18 mouse cellular contexts compared by ENCODE assay signal in the genomic region with DNA sequence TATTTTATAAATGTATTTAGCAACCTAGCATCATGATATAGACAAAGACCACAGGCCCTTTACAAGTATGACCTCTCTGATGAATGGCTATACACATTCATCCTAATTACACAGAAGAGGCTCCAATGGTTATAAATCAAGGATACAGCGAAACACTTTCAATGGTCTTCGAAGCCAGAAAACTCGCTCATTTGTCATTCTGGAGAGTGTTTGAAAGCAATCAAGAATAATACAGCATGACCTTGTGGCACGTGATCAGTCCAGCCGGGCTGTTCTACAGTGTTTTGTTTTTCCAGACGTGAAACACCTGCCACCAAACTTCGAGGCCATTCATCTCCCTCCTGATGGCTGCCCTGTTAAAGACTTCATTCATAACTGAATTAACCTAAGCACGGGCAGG.
DNase-seq lines count a peak whose midpoint lies in the region; ATAC-seq and TF ChIP-seq lines count a peak whose summit lies in the region.
"Had no signal": no experiment of that assay in that cellular context is flagged by ENCODE, and none has a peak within 500 bp of the region (broad histone marks: within the 10 kb centered on the region; RNA-seq: fewer than 3 reads in every experiment).

No protein-coding gene starts in this region.

- WGBS in forebrain, embryonic 12.5 days, result 46% methylated on average over 8 of the region's 8 CpGs
- WGBS in forebrain, embryonic 15.5 days, result 26% methylated on average over 8 of the region's 8 CpGs
- WGBS in kidney, postnatal 0 days, result 23% methylated on average over 8 of the region's 8 CpGs
- WGBS in kidney, embryonic 16.5 days, result 23% methylated on average over 8 of the region's 8 CpGs
- WGBS in neural tube, embryonic 13.5 days, result 11% methylated on average over 8 of the region's 8 CpGs

- ATAC-seq in forebrain, embryonic 12.5 days (ENCODE audit: low FRiP score), result peak; percentile 23; the same call in 1 of the 2 replicates
- ATAC-seq in forebrain, embryonic 15.5 days (replicated peaks), result no peak
- no peak for ATAC-seq in kidney, postnatal 0 days (replicated peaks; ENCODE audit: low FRiP score, low read depth)
- no peak for ATAC-seq in kidney, embryonic 16.5 days (ENCODE audit: low FRiP score, low TSS enrichment)
- ATAC-seq in neural tube, embryonic 13.5 days (ENCODE audit: low read depth), result peak; percentile 73; the same call in 1 of the 2 replicates
- ATAC-seq: liver, embryonic 12.5 days had no signal

- no peaks in the 10 kb centered on the region for H3K9me3 ChIP-seq in forebrain, embryonic 12.5 days
- H3K9me3 ChIP-seq in forebrain, embryonic 15.5 days, result no peaks in the 10 kb centered on the region
- H3K9me3 ChIP-seq in kidney, postnatal 0 days (replicated peaks; ENCODE audit: low read length), result no peaks in the 10 kb centered on the region
- H3K9me3 ChIP-seq in kidney, embryonic 16.5 days (ENCODE audit: low read length), result no peaks in the 10 kb centered on the region
- no peaks in the 10 kb centered on the region for H3K9me3 ChIP-seq in neural tube, embryonic 13.5 days
- H3K9me3 ChIP-seq: heart, embryonic 12.5 days; liver, embryonic 12.5 days had no signal

- TF ChIP-seq CTCF in kidney, postnatal 0 days (IDR thresholded peaks at IDR 0.05; ENCODE audit: low read depth), result no peak

- peaks cover 10% of the 10 kb centered on the region for H3K4me1 ChIP-seq in forebrain, embryonic 12.5 days
- no peaks in the 10 kb centered on the region for H3K4me1 ChIP-seq in forebrain, embryonic 15.5 days
- peaks cover 23% of the 10 kb centered on the region; the same call in 1 of the 2 replicates for H3K4me1 ChIP-seq in kidney, postnatal 0 days (replicated peaks; ENCODE audit: insufficient read depth, low read length)
- H3K4me1 ChIP-seq in kidney, embryonic 16.5 days (ENCODE audit: insufficient read depth, low read length), result peaks cover 26% of the 10 kb centered on the region
- H3K4me1 ChIP-seq in neural tube, embryonic 13.5 days (replicated peaks), result peaks cover 14% of the 10 kb centered on the region

- peak; percentile 51 for DNase-seq in kidney, postnatal 0 days (ENCODE audit: low spot score)
- peak; percentile 63 for DNase-seq in embryo, embryonic 10.5 days (ENCODE audit: low spot score)
- DNase-seq in MN1 (ENCODE audit: low spot score), result no peak
- no peak for DNase-seq in retina, embryonic 14.5 days (ENCODE audit: low spot score)
- DNase-seq: adrenal gland, adult 8-10 months; cerebellum, adult 11 months; cerebellum, postnatal 14 days; kidney, adult 11 months; layer of hippocampus, adult 9-11 months; lung, embryonic 14.5 days; right cerebral cortex, adult 18-20 months had no signal

- no peak overlapping the region for H3K4me3 ChIP-seq in forebrain, embryonic 12.5 days (replicated peaks)
- H3K4me3 ChIP-seq in forebrain, embryonic 15.5 days, result no peak overlapping the region
- H3K4me3 ChIP-seq in kidney, postnatal 0 days (replicated peaks; ENCODE audit: low read depth, low read length), result no peak overlapping the region
- H3K4me3 ChIP-seq in kidney, embryonic 16.5 days (ENCODE audit: low read length), result no peak overlapping the region
- H3K4me3 ChIP-seq in neural tube, embryonic 13.5 days, result no peak overlapping the region
- H3K4me3 ChIP-seq: heart, embryonic 12.5 days; liver, embryonic 12.5 days had no signal

- H3K9ac ChIP-seq in forebrain, embryonic 12.5 days, result no peak overlapping the region
- H3K9ac ChIP-seq in forebrain, embryonic 15.5 days (replicated peaks), result no peak overlapping the region
- H3K9ac ChIP-seq in kidney, postnatal 0 days (ENCODE audit: low read depth, low read length), result no peak overlapping the region
- no peak overlapping the region for H3K9ac ChIP-seq in kidney, embryonic 16.5 days (replicated peaks; ENCODE audit: low read length)
- H3K9ac ChIP-seq in neural tube, embryonic 13.5 days, result no peak overlapping the region
- H3K9ac ChIP-seq: heart, embryonic 12.5 days; liver, embryonic 12.5 days; lung, embryonic 14.5 days had no signal

- H3K27ac ChIP-seq in forebrain, embryonic 12.5 days, result no peak overlapping the region
- H3K27ac ChIP-seq in forebrain, embryonic 15.5 days (replicated peaks), result no peak overlapping the region
- H3K27ac ChIP-seq in kidney, postnatal 0 days, result no peak overlapping the region
- H3K27ac ChIP-seq in kidney, embryonic 16.5 days (ENCODE audit: low read length), result no peak overlapping the region
- no peak overlapping the region for H3K27ac ChIP-seq in neural tube, embryonic 13.5 days (replicated peaks)
- H3K27ac ChIP-seq: liver, embryonic 12.5 days; macrophage had no signal

- H3K27me3 ChIP-seq in forebrain, embryonic 12.5 days, result no peaks in the 10 kb centered on the region
- H3K27me3 ChIP-seq in forebrain, embryonic 15.5 days, result no peaks in the 10 kb centered on the region
- no peaks in the 10 kb centered on the region for H3K27me3 ChIP-seq in kidney, postnatal 0 days (ENCODE audit: insufficient read depth, low read length)
- H3K27me3 ChIP-seq in kidney, embryonic 16.5 days (ENCODE audit: insufficient read depth, low read length), result no peaks in the 10 kb centered on the region
- no peaks in the 10 kb centered on the region for H3K27me3 ChIP-seq in neural tube, embryonic 13.5 days
- H3K27me3 ChIP-seq: heart, embryonic 12.5 days; liver, embryonic 12.5 days had no signal

- no peaks in the 10 kb centered on the region for H3K36me3 ChIP-seq in forebrain, embryonic 12.5 days (replicated peaks)
- H3K36me3 ChIP-seq in forebrain, embryonic 15.5 days, result no peaks in the 10 kb centered on the region
- 0 out of 2 replicates have a peak, but pooled peaks cover 1% of the 10 kb centered on the region for H3K36me3 ChIP-seq in kidney, postnatal 0 days (ENCODE audit: insufficient read depth, low read length)
- peaks cover 13% of the 10 kb centered on the region; the same call in 1 of the 2 replicates for H3K36me3 ChIP-seq in kidney, embryonic 16.5 days (ENCODE audit: insufficient read depth, low read length)
- no peaks in the 10 kb centered on the region for H3K36me3 ChIP-seq in neural tube, embryonic 13.5 days
- H3K36me3 ChIP-seq: heart, embryonic 12.5 days; liver, embryonic 12.5 days had no signal

- H3K4me2 ChIP-seq in forebrain, embryonic 12.5 days, result no peak overlapping the region
- no peak overlapping the region for H3K4me2 ChIP-seq in forebrain, embryonic 15.5 days (replicated peaks)
- no peak overlapping the region for H3K4me2 ChIP-seq in kidney, postnatal 0 days (ENCODE audit: low read length)
- H3K4me2 ChIP-seq in kidney, embryonic 16.5 days (replicated peaks; ENCODE audit: low read depth, low read length), result no peak overlapping the region
- H3K4me2 ChIP-seq in neural tube, embryonic 13.5 days, result no peak overlapping the region
- H3K4me2 ChIP-seq: heart, embryonic 12.5 days; liver, embryonic 12.5 days; lung, embryonic 14.5 days had no signal

Comparison
In these comparisons a context has a peak if more than half of its experiments do, and no peak if none do; other contexts are left out.
1. ATAC-seq: peak in forebrain, embryonic 12.5 days (single experiment) and neural tube, embryonic 13.5 days (single experiment); none in forebrain, embryonic 15.5 days (single experiment), kidney, postnatal 0 days (single experiment) and kidney, embryonic 16.5 days (single experiment).
2. DNase-seq: peak in kidney, postnatal 0 days (single experiment) and embryo, embryonic 10.5 days (single experiment); none in MN1 (single experiment) and retina, embryonic 14.5 days (single experiment).